Mouse (Mus musculus) CH12.LX (cell line): Measurements from ENCODE around the gene Gm597.

Experiments used
- CHD2 ChIP-seq: IDR thresholded peaks from 2 replicates; pipeline ENCODE4 v1.6.1; 2011; ENCODE audit warnings: low read length, improper control_type of control experiment
- USF1 ChIP-seq: IDR thresholded peaks from 2 replicates; pipeline ENCODE4 v1.6.1; 2014; ENCODE audit warnings: low read depth, mild to moderate bottlenecking, inconsistent platforms, low read length, improper control_type of control experiment
- ZMIZ1 ChIP-seq: IDR thresholded peaks from 2 replicates; pipeline ENCODE4 v1.6.1; 2012; ENCODE audit warnings: low read depth, mild to moderate bottlenecking, inconsistent platforms, low read length, improper control_type of control experiment
- ZNF384 ChIP-seq: IDR thresholded peaks from 2 replicates; pipeline ENCODE4 v1.6.1; 2012; ENCODE audit warnings: low read depth, low read length, improper control_type of control experiment, inconsistent platforms

GRCm38 (mm10) chr1:28806618-28807017, 26.6 kb upstream of the Gm597 start:
- TF ChIP-seq ZMIZ1 (no peak), USF1 (no peak), ZNF384 (no peak), CHD2 (no peak)
